Mouse (Mus musculus) erythroblast, adult 5-6 weeks (primary cell): ENCODE data around the gene Maml3. TPM values are rescaled to one million over a fixed set of nuclear protein-coding genes. Genes with fewer than 3 reads are reported as not detected.

ENCODE experiments used
- ATAC-seq: replicated peaks from 2 replicates; pipeline ENCODE4 v1.8.0; 2016; ENCODE audit warnings: moderate number of reproducible peaks, mild to moderate bottlenecking, moderate TSS enrichment, inconsistent platforms; ENCODE audit not compliant: poor library complexity, low FRiP score, severe bottlenecking
- total RNA-seq, 2 experiments: library from RNA; stranded (forward) in 1 of 2; stranded (reverse) in 1 of 2; fragments of 150-400 nt in 1 of 2; fragments of 200-764, 138-1000 nt in 1 of 2; gene quantifications; 2 replicates each; pipeline versions ENCODE4 v1.2.3 to v1.2.4; 2015 to 2017; ENCODE audit warnings: low replicate concordance in 2 of 2

Gene Maml3
- total RNA-seq, 2 experiments from 2014 or later, result 1.3 to 3.3 TPM

GRCm38 (mm10) chr3:51847262-51847661 lies 257.6 kb downstream of the Maml3 start:
- no peak for ATAC-seq

DNA sequence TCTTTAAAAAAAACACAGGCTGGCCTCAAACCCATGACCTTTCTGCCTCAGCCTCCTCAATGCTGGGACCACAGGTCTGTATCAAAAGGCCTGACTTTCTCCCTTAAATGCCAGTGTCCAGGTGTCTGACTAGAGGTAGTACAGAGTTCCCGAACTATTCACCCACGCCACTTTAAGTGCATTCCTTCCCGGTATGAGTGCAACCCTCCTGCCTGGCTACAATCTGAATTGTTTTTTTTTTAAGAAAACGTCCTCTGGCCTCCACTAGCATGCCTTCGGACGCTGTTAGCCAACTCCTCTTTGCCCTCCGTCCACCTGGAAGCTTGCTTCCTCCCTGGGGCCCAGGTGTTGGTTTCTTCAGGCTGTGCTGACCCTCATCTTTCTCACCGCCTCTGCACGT lies 260.6 kb downstream of the Maml3 start:
- ATAC-seq, result no peak

DNA sequence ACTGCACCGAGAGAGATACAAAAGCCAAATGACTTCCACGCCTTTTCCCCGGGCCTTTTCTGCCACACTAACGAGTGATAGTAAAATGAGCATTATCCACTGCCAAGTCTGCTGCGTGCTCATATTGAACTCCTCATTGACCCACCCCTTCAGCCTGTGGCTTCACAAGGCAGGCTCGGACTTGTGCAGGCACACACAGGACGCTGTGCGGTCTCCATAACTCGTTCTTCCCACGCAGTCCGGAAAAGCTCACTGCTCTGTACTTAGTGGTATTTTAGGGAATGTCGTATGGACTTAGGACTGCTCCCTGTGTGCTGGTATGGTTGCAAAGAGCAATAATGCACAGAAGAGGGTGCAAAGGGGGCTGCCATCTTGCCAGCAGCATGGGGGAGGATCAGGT lies 262.7 kb downstream of the Maml3 start:
- no peak for ATAC-seq

- ATAC-seq, result no peak
Observed at GRCm38 (mm10) chr3:51841598-51841997, 263.3 kb downstream of the Maml3 start.

DNA sequence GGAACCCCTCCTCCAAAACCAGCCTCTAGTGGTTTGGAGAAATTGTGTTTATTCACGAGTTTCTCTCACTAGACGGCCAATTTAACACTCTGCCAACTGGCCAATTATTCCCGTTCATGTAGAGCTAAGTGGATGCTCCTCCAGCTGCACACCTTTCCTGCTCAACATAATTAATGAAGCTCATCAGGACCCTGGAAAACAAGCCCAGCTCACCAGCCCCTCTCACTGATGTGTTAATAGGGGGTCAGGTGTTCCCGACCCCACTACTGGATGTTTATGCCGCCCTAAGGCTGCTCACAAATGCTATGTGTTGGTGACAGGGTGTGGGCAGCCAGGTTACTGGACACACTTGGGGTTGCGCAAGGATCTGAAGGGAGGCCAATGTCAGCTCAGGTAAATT lies 263.7 kb downstream of the Maml3 start:
- ATAC-seq, result no peak

- no peak for ATAC-seq
Observed at GRCm38 (mm10) chr3:51840095-51840805, 264.6 kb downstream of the Maml3 start.

- no peak for ATAC-seq
Observed at GRCm38 (mm10) chr3:51839353-51839715, 265.5 kb downstream of the Maml3 start.

DNA sequence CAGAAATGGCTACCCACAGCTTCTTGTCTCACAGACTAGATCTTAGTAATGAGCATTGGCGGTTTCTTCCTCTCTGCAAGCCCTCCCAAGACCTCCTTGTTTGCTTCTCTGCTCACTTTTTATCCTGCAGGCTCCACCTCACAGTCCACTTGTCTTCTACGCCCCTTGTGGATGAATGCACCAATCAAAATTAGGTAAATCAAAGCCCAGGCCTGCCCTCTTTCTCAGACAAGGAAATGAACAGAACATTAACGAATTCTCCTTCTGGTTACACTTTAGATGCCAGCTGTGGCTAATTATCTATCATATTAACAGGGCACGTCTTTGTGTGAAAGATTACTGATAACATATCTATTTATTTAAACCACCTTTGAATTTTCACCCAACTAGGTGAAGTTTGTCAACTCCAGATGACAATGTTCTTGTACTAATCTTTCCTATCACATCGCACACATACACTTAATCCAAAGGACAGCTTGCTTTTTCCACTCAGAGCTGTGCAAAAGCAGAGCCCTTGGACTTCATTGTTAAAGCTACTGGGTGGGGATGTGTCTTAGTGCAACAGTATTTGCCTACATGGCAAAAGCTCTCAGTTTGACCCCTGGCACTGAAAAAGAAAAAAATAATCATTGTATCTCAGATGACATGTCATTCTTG lies 266.1 kb downstream of the Maml3 start:
- ATAC-seq, result no peak

GRCm38 (mm10) chr3:51832985-51833384 lies 271.9 kb downstream of the Maml3 start:
- no peak for ATAC-seq

DNA sequence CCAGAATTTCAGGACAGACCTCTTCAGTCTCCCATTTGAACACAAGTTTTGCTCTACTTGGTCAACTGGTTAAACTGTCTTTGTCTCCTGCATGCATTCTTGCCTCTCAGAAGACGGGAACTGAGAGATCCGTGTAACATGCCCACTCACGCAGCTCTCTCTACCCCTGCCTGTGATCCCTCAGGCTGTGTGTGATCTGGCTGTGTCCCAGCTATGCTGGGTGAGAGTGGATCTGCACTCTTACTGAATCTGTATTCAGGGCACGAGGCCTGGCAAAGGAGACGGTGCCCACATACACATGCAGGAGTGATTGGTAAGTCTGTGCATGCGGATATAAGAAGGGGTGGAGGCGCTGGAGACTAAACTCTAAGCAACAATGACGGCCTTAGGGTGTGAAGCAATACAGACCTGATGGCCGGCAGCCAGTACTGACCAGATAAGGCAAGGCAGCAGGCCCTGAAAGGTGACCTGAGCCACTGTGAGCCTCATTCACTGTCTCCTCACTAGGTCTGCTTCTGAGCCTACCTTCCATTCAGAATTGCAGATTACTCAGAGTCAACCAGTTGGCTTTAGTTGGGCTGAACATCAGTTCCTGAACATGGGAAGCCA lies 274.0 kb downstream of the Maml3 start:
- no peak for ATAC-seq

- no peak for ATAC-seq
Observed at GRCm38 (mm10) chr3:51825530-51825929, 279.3 kb downstream of the Maml3 start.

GRCm38 (mm10) chr3:51824506-51824905 lies 280.4 kb downstream of the Maml3 start:
- ATAC-seq, result no peak

DNA sequence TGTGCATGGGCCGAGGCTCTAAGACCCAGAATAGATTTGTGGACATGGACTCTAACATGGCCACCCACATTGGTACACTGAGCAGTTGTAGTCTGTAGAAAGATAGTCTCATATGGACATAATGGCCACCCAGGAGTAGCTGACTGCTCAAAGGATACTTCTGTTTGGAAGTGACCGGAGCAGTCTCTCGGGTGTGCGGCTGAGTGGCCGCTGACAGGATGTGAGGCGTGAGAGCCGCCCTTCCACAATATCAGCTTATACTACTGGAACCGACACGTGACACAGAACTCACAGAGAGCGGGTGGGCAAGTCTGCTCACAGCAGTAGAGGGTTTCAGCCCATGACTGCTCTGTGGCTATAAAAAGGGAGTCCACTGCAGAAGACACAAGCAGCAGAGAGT lies 283.3 kb downstream of the Maml3 start:
- no peak for ATAC-seq

DNA sequence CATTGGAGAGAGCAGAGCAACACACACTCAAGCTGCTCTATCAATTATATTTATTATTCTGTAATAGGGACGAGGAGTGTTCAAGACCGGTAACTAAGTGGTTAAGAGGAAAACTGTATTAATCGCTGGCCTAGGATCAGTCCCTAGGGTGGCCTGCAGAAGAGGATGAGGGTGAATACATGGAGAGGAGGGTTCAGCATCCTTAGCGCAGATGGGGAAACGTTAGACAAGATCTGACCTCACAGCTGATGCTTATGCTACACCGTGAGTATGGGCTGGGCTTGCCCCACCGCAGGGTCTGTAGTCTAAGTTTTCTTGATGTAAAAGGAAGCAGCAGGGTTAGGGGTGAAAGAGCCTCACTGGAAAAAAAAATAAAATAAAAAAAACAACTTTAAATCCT lies 285.8 kb downstream of the Maml3 start:
- no peak for ATAC-seq

DNA sequence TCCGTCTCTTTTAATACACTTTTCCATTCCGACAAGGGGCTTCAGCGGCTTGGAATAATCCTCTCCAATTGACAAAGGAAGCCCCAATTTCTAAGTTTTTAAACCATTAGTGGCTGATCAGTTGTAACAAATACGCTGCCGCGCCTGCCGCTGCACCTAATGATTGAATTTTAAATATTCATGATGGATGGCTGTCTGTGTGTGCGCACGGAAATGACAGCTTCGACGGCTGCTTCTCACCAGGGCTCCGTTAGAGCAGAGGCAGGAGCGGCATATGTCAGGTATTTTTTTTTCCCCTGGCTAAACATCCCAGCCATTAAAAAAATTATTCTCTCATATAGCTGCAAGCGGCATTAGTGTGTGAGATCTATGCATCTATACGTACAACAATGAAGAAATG lies 287.0 kb downstream of the Maml3 start:
- ATAC-seq, result no peak

GRCm38 (mm10) chr3:51817329-51817728 lies 287.5 kb downstream of the Maml3 start:
- no peak for ATAC-seq

DNA sequence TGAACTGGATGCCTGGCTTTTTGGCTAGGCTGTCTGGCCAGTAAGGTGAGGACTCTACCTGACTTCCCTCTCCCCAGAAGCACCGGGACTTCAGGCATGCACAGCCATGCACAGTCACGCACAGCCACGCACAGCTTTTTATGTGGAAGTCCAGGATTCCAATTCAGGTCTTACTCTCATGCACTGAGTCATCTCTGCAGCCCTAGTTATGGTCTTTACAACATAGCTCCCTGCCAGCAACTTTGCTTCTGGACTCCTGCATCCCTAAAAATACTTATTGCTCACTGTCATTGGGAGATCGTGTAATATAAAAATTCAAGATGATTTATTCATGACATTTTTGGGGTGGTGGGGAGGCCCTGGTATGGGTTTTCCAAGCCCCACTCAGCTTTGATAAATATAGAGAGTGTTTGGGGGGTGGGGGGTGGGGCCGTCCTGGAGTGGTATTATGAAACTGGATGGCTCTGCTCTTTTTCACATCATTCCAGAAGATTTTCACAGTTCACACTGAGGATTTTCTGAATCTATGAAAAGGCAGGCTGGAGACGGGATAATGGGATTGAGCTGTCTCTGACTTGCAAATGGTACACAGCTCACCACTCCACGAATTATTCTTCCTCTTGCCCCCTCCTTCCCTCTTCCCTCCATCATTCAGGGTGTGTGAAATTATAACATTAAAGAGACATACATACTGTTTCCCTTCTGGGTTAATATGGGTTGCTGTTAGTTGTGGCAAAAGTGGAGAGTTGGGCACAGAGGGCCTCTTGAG lies 288.2 kb downstream of the Maml3 start:
- no peak for ATAC-seq

DNA sequence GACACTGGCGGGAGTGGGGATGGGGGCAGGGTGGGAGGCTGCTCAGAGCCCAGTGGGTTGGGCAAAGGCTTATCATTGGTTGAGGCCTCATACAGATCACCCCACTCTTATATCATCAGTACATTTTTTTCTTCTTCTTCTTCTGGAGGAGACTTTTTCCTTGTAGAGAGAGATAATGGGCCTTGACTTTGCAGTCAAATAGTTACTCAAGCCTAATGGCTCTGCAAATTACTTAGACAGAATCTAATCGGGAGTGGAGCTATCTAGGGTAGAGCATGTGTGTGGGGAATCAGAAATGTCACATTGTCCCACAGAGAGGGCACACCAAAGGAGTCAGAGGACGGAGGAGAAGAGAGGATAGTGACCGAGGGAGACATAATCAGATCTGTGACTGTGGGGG lies 290.8 kb downstream of the Maml3 start:
- ATAC-seq, result no peak

DNA sequence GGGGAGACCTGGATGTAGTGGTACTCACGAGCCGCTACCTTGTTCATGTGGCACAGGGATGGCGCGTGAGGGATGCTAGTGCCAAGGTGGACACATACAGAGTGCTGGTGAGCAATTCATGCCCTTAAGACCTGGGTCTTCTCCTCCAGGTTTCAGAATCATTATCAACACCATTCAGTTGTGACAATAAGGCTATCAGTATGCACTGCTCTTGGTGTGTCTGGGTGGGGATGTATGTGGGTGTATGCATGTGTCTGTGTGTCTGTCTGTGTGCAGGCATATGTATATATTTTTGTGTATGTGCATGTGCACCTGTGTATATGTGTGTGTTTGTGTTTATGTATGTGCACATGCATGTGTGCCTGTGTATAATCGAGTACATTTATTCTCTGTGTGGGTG lies 291.7 kb downstream of the Maml3 start:
- no peak for ATAC-seq

GRCm38 (mm10) chr3:51810731-51811130 lies 294.1 kb downstream of the Maml3 start:
- ATAC-seq, result no peak

GRCm38 (mm10) chr3:51809822-51810221 lies 295.1 kb downstream of the Maml3 start:
- ATAC-seq, result no peak
